Mouse (Mus musculus) induced T-regulatory cell, adult 2 months (primary cell): ENCODE measurements around the gene Prss57.
A peak's percentile ranks its signal among the peaks of the same experiment; 100 is the strongest.
"Not testable (repeated sequence)": the region's sequence is repeated elsewhere in the genome, so short reads cannot be mapped to it uniquely, and the experiment has no call there.

Experiments used
- DNase-seq: peaks from one replicate; pipeline ENCODE4 v3.0.0-alpha.2; 2012; ENCODE audit warnings: low read depth

Gene Prss57

GRCm38 (mm10) chr10:79780664-79781015 is 10.1 kb downstream of the Prss57 start:
- peak; percentile 94 for DNase-seq

- DNase-seq, result peak; percentile 99
Measured at GRCm38 (mm10) chr10:79779784-79780663, 10.7 kb downstream of the Prss57 start.

GRCm38 (mm10) chr10:79779193-79779592 is 11.6 kb downstream of the Prss57 start:
- DNase-seq, result no peak

- DNase-seq, result no peak
Measured at GRCm38 (mm10) chr10:79778006-79778405, 12.8 kb downstream of the Prss57 start.

GRCm38 (mm10) chr10:79777103-79777531 is 13.6 kb downstream of the Prss57 start, which contains the start of gene Fstl3:
Fstl3 (plus strand) TSS chr10:79777272.
- DNase-seq, result no peak

GRCm38 (mm10) chr10:79774486-79775279 is 16.1 kb downstream of the Prss57 start:
- no peak for DNase-seq

- DNase-seq, result no peak
Measured at GRCm38 (mm10) chr10:79773208-79773607, 17.6 kb downstream of the Prss57 start.

- no peak for DNase-seq
Measured at GRCm38 (mm10) chr10:79772320-79772719, 18.4 kb downstream of the Prss57 start.

GRCm38 (mm10) chr10:79769329-79769728 is 21.4 kb downstream of the Prss57 start:
- DNase-seq, result no peak

GRCm38 (mm10) chr10:79768400-79768799 is 22.4 kb downstream of the Prss57 start:
- peak; percentile 74 for DNase-seq

- peak; percentile 87 for DNase-seq
Measured at GRCm38 (mm10) chr10:79767372-79768244, 23.2 kb downstream of the Prss57 start.

- DNase-seq, result peak; percentile 100
Measured at GRCm38 (mm10) chr10:79766508-79767325, 24.0 kb downstream of the Prss57 start, which contains the start of gene Rnf126. Rnf126 (minus strand) TSS chr10:79766952.

GRCm38 (mm10) chr10:79766001-79766507 is 24.7 kb downstream of the Prss57 start:
- DNase-seq, result peak; percentile 41

- DNase-seq, result no peak
Measured at GRCm38 (mm10) chr10:79765228-79765745, 25.5 kb downstream of the Prss57 start.

- no peak for DNase-seq
Measured at GRCm38 (mm10) chr10:79764234-79764633, 26.5 kb downstream of the Prss57 start.

GRCm38 (mm10) chr10:79762875-79763274 is 27.9 kb downstream of the Prss57 start:
- no peak for DNase-seq

- no peak for DNase-seq
Measured at GRCm38 (mm10) chr10:79760603-79761143, 30.1 kb downstream of the Prss57 start.

GRCm38 (mm10) chr10:79759675-79760074 is 31.1 kb downstream of the Prss57 start:
- not testable (repeated sequence) for DNase-seq

GRCm38 (mm10) chr10:79756660-79757059 is 34.1 kb downstream of the Prss57 start:
- no peak for DNase-seq

- no peak for DNase-seq
Measured at GRCm38 (mm10) chr10:79755854-79756253, 34.9 kb downstream of the Prss57 start.
